Mouse (Mus musculus) WW6 (cell line): ENCODE measurements around the gene Slc6a11.

Experiments used
- DNase-seq: peaks from one replicate; pipeline ENCODE4 v3.0.0-alpha.2; 2013; ENCODE audit warnings: low read depth, low spot score

The Slc6a11 gene

DNA sequence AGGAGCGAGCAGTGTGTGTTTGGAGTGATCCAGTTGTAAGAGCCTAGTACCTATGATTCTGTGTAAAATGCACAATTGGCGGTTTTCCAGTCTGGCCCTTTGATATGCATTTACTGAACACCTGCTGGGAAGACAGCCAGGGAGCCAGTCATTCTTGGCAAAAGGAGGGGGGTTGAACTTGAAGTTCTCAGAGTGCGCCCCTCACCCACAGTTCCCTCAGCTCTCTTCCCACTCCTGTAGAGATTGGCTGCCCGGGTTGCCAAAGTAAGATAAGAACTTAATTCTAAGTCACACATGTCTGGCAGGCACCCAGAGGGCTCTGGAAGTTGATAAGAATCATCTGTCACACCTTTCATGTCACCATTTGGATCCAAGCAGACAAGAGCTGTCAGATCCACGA is 133.4 kb downstream of the Slc6a11 start:
- DNase-seq: no peak

DNA sequence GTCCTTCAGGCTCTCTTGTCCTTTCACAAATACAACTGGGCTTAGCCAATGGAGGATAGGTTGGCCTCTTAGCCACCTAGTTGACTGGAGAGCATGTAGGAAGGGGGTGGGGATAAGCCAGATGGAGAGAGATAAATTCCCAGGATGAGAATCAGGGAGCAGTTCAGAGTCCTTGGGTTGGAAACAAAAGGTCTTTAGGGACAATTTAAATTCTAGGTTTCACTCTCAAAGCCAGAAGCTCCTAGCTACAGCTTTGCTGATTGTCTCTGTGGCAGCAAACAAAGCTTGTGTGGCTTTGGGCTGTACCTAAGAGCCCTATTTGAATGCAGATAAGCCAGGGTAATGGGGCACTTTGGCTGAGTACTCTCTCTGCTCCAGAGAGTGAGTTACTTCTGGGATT is 135.2 kb downstream of the Slc6a11 start:
- peak; percentile 50 for DNase-seq

DNA sequence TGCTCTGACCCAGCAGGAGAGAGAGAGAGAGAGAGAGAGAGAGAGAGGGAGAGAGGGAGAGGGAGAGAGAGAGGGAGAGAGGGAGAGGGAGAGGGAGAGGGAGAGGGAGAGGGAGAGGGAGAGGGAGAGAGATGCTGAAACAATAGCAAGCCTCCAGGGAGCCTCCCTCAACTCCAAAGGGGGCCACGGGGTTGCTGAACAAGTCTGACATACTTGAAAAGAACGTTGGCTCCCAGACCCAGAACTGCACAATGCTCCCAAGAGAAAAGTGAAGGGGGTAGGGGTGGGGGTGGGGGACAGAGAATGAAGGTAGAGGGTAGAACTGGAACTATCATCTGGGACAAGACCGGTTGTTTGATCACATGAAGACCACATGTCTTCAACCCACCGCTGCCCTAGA is 136.9 kb downstream of the Slc6a11 start:
- no peak for DNase-seq

GRCm38 (mm10) chr6:114269589-114269988 is 138.5 kb downstream of the Slc6a11 start:
- no peak for DNase-seq

DNA sequence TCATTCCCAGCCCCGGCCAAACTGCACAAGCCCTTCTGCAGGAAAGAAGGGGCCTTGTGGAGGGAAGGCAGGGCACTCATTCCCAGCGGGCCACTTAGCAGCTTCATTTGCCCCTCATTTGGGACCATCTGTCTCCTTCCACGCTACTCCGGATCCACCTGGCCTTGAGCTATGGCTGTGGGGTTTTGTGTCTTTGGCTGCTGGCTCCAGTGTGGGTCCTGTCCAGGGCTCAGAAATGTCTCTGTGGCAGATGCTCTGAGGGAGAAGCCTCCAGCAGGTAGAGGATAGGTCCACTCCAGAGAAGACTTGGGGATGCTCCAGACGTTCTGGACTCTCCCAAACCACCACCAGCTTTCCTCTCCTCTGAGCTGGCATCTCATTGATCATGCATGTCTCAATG is 139.8 kb downstream of the Slc6a11 start:
- no peak for DNase-seq

- DNase-seq: no peak
These were observed 141.2 kb downstream of the Slc6a11 start for GRCm38 (mm10) chr6:114272279-114272678.

- no peak for DNase-seq
These were observed 143.1 kb downstream of the Slc6a11 start for GRCm38 (mm10) chr6:114273997-114274728.

GRCm38 (mm10) chr6:114275800-114276199 is 144.8 kb downstream of the Slc6a11 start:
- DNase-seq: no peak

GRCm38 (mm10) chr6:114282469-114283277 is 151.6 kb downstream of the Slc6a11 start, which contains the start of gene Slc6a1:
TSS of gene Slc6a1 (plus strand) at chr6:114282635.
- DNase-seq: peak; percentile 70

DNA sequence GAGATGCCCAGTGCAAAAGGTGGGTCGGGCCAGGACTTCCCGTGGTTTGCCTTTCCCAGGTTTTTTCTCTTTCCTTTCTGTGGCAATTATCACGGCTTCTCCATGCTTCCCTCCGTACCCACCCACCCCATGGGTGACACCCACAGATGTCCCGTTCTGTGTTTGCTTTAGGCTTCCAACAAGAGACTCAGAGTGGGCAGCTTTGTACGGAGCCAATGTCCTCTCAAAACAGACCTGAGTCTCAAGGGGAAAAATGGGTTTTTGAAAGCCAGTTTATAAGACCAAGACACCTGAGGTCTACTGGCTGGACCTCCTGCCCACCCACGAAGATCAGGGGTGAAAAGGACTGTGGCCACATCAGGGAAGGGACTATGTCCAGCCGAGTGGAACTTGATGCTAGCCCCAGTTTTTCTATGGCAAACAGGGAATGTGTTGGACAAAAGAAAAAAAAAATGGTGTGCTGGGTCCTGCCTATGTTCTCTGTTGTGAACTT is 152.3 kb downstream of the Slc6a11 start:
- no peak for DNase-seq

- no peak for DNase-seq
These were observed 153.1 kb downstream of the Slc6a11 start for GRCm38 (mm10) chr6:114283927-114284703.

- DNase-seq: no peak
These were observed 154.4 kb downstream of the Slc6a11 start for GRCm38 (mm10) chr6:114285424-114285823.

DNA sequence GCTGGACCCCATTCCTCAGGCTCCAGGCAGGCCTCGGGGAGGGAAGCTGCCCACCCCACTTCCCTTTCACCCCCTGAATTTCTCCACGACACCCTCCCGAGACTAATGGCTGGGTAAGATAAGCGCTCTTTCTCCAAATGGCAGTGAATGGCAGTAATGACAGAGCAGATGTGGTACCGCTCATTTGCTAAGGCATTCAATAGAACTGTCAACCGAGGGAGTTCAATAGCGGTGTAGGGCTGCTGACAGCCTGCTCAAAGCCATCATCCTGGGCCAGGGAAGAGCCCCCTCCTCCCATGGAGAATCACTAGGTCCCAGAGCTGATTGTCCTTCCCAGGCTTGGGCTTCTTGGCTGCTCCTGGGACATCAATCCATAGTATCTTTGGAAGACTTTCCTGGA is 158.1 kb downstream of the Slc6a11 start:
- no peak for DNase-seq

DNA sequence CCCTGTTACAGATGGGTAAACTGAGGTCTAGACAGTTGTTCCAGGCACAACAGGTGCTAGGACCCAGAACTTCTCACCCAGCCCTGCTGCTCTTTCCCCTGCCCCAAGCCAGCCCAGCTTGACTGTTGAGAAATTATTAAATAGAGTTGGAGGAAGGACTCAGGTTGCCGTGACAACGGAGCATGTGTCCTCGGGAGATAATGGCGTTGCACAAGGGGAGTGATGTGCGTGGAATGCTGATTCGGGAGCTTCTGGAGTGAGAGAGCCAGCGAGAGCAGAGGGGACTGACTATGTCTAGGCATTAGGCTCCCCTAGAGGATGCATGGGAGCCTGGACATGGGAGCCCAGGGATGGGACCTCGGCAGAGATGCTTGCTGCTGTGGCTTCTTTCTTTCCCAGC is 159.1 kb downstream of the Slc6a11 start:
- DNase-seq: no peak

DNA sequence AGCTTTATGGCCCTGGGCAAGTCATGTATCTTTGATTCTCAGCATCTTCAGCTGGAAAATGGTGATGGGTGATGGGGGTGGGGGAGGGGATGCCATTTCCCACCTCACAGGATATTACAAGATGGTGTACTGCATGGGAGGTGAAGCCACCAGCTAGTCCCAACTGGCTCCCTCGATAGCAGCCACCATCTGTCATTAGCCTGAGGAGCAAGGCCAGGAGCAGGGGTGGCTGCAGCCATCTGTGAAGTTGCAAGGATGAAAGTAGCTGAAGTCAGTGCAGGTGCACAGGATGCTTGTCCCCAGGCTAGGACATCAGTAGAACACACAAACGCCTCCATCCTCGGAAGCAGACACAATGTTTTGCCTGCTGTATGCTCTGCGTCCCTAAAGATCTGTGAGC is 159.9 kb downstream of the Slc6a11 start:
- DNase-seq: no peak

DNA sequence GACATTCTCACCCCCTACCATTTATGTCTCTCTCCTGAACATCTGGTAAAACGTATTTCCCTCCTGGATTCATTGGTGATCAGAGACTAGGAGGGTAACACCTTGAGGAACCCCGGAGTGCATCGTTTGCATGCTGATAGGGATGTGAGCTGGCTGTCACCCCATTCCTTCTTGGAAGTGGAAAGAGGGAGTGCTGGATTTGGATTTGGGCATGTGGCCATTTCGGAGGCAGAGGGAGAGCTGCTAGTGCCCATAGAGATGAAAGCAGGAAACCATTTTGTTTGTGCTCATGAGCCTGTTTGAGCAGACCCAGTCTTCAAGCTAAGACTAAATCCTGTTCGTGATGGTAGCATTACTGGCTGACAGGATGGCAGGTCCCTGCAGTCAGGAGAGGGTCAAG is 160.4 kb downstream of the Slc6a11 start:
- DNase-seq: no peak

- DNase-seq: no peak
These were observed 162.5 kb downstream of the Slc6a11 start for GRCm38 (mm10) chr6:114293511-114293910.

DNA sequence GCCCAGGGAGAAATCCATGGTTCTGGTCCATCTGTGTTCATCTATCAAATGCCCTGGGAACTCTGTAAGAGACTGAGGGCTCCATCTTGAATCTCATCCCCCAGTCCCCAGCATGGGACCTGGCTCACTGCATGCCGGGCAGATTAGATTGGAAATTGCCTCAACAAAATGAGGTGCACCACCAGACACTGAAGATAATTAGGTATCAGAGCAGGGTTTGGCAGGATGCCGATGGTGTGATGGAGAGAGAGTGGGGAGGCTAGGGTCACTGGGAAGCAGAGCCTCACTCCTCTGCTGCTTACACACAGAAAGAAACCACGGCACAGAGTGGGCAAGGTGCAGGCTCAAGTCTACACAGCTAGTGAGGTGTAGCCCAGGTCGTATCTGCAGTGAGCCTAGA is 164.0 kb downstream of the Slc6a11 start:
- DNase-seq: no peak

- no peak for DNase-seq
These were observed 166.4 kb downstream of the Slc6a11 start for GRCm38 (mm10) chr6:114297260-114298002.
